Mouse (Mus musculus): ENCODE measurements around the gene Rnf180.

GRCm38 (mm10) chr13:105279397-105280018 lies 15.1 kb downstream of the Rnf180 start:
- TF ChIP-seq CTCF (IDR thresholded peaks at IDR 0.05 in 2 of 3, conservative IDR thresholded peaks at IDR 0.05 in 1 of 3; ENCODE audit: control insufficient read depth in 1 of 3, insufficient read depth in 1 of 3, low read depth in 2 of 3, low read length in 3 of 3, poor library complexity in 1 of 3, severe bottlenecking in 1 of 3) (no peak), POLR2A (IDR thresholded peaks at IDR 0.05; ENCODE audit: control insufficient read depth in 1 of 2, insufficient read depth in 1 of 2, low read depth in 1 of 2, low read length in 2 of 2, poor library complexity in 1 of 2) (no peak), BHLHE40 (IDR thresholded peaks at IDR 0.05; ENCODE audit: borderline replicate concordance, low read depth, low read length) (no peak), RAD21 (IDR thresholded peaks at IDR 0.05; ENCODE audit: low read depth, low read length) (no peak), SMC3 (IDR thresholded peaks at IDR 0.05; ENCODE audit: low read depth, low read length) (no peak), GATA1 (IDR thresholded peaks at IDR 0.05; ENCODE audit: low read depth, low read length) (no peak), ZC3H11A (IDR thresholded peaks at IDR 0.05; ENCODE audit: low read depth, low read length) (no peak), EP300 (IDR thresholded peaks at IDR 0.05; ENCODE audit: low read depth in 1 of 2, low read length in 2 of 2) (no peak), POLR2AphosphoS5 (IDR thresholded peaks at IDR 0.05; ENCODE audit: borderline replicate concordance, low read depth, low read length) (no peak), USF2 (IDR thresholded peaks at IDR 0.05; ENCODE audit: borderline replicate concordance in 1 of 2, insufficient read depth in 1 of 2, low read depth in 1 of 2, low read length in 2 of 2) (no peak)

Measured in MEL (cell line).